Mouse (Mus musculus) ES-E14 (cell line): ENCODE measurements at regions not wholly inside any gene's neighbourhood (a gene's known extent, or its start where the extent isn't known, plus 50 kb on each side); places are given as distances from the start of the nearest gene placed in this dataset.

Experiments used
- CHD2 ChIP-seq: IDR thresholded peaks from 2 replicates; pipeline ENCODE4 v1.6.1; 2014; ENCODE audit warnings: mild to moderate bottlenecking, low read depth, low read length, inconsistent platforms
- HCFC1 ChIP-seq: IDR thresholded peaks from 2 replicates; pipeline ENCODE4 v1.6.1; 2012; ENCODE audit warnings: low read length, inconsistent platforms, borderline replicate concordance; ENCODE audit not compliant: insufficient read depth
- ZNF384 ChIP-seq: IDR thresholded peaks from 2 replicates; pipeline ENCODE4 v1.6.1; 2012; ENCODE audit warnings: low read depth, low read length, inconsistent platforms

GRCm38 (mm10) chr7:63997997-63998396 is 59.3 kb upstream of the Klf13 start:
- TF ChIP-seq HCFC1: no peak
- TF ChIP-seq ZNF384: no peak
- no peak for TF ChIP-seq CHD2
